Mouse (Mus musculus) neural tube, embryonic 13.5 days (tissue): ENCODE data around the gene Mpig6b. TPM values are rescaled to one million over a fixed set of nuclear protein-coding genes. Genes with fewer than 3 reads are reported as not detected.

Experiments used
- ATAC-seq: fragments of 200-750 bp; cut with Nextera tagmentation; 2 replicates; pipeline ENCODE4 v1.8.0; 2017; ENCODE audit warnings: low read depth, mild to moderate bottlenecking, moderate TSS enrichment, moderate library complexity
- H3K27ac ChIP-seq: fragments of 300-500 bp; sonication (generic); replicated peaks from 2 replicates; pipeline ENCODE4 v1.5.1; 2015; ENCODE audit warnings: moderate library complexity, mild to moderate bottlenecking, inconsistent platforms
- H3K27me3 ChIP-seq: fragments of 300-500 bp; sonication (generic); 2 replicates; pipeline ENCODE4 v1.6.1; 2015; ENCODE audit warnings: mild to moderate bottlenecking, inconsistent platforms
- H3K36me3 ChIP-seq: fragments of 300-500 bp; sonication (generic); 2 replicates; pipeline ENCODE4 v1.6.1; 2015; ENCODE audit warnings: mild to moderate bottlenecking, inconsistent platforms
- H3K4me1 ChIP-seq: fragments of 300-500 bp; sonication (generic); replicated peaks from 2 replicates; pipeline ENCODE4 v1.6.1; 2015; ENCODE audit warnings: inconsistent platforms
- H3K4me2 ChIP-seq: fragments of 300-500 bp; sonication (generic); 2 replicates; pipeline ENCODE4 v1.6.1; 2015; ENCODE audit warnings: inconsistent platforms, mild to moderate bottlenecking, moderate library complexity
- H3K4me3 ChIP-seq: fragments of 300-500 bp; sonication (generic); 2 replicates; pipeline ENCODE4 v1.5.1; 2015; ENCODE audit warnings: mild to moderate bottlenecking, inconsistent platforms
- H3K9ac ChIP-seq: fragments of 300-500 bp; sonication (generic); 2 replicates; pipeline ENCODE4 v1.6.1; 2015; ENCODE audit warnings: moderate library complexity, mild to moderate bottlenecking, inconsistent platforms
- H3K9me3 ChIP-seq: fragments of 300-500 bp; sonication (generic); 2 replicates; pipeline ENCODE4 v1.6.1; 2016; ENCODE audit warnings: inconsistent platforms
- WGBS: fragments of 180-500 bp; shearing (Covaris S2); methylation state at CpG from one replicate; pipeline ENCODE4 v1.1.7; 2015; 5-methylcytosine and 5-hydroxymethylcytosine counted together
- polyA plus RNA-seq: library from polyadenylated mRNA; unstranded; fragments of >200 nt; fragmentation: Nextera tagmentation; extraction: Ambion mirVana; gene quantifications from 2 replicates; pipeline ENCODE4 v1.2.1, GENCODE M21; 2015

Mpig6b gene
- polyA plus RNA-seq, 1 experiment from 2014 or later = 0.38 TPM

DNA sequence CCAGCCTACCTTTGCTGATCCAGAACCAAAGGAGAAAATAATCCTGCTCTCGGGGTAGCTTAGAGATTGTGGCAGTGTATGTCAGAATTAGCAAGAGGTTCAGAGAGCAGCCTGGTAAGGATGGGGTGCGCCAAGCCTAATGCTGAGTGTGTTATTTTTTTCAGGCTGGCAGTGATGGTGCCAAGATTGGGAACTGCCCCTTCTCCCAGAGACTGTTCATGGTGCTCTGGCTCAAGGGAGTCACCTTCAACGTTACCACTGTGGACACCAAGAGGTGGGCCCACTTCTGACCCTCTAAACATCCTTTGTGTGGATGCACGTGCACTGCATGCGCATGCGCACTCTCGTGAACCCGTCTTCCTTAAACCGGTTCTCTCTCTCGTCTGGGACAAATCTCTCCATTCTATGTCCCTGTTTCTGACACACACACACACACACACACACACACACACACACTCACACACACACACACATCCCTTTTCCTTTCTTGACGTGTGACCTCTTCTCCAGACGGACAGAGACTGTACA, 13.6 kb downstream of the Mpig6b start:
- Histone ChIP-seq H3K9me3 (no peaks in the 10 kb centered on the region), H3K4me1 (peaks cover 44% of the 10 kb centered on the region), H3K4me2 (peak overlapping the region; percentile 64), H3K36me3 (peaks cover 23% of the 10 kb centered on the region), H3K27me3 (no peaks in the 10 kb centered on the region), H3K27ac (peak overlapping the region; percentile 95), H3K9ac (peak overlapping the region; percentile 78), H3K4me3 (peak overlapping the region; percentile 45)
- no peak for ATAC-seq
- 86% methylated on average over 12 of the region's 12 CpGs for WGBS

- H3K9ac ChIP-seq = peak overlapping the region; percentile 78
- H3K9me3 ChIP-seq = no peaks in the 10 kb centered on the region
- H3K36me3 ChIP-seq = peaks cover 23% of the 10 kb centered on the region
- 2% methylated on average over 21 of the region's 21 CpGs for WGBS
- peaks cover 49% of the 10 kb centered on the region for H3K4me1 ChIP-seq
- H3K27ac ChIP-seq = peak overlapping the region; percentile 95
- H3K4me3 ChIP-seq = peak overlapping the region; percentile 45
- H3K4me2 ChIP-seq = peak overlapping the region; percentile 64
- H3K27me3 ChIP-seq = no peaks in the 10 kb centered on the region
- peak; percentile 57 for ATAC-seq
Observed at GRCm38 (mm10) chr17:35051156-35052086, 14.6 kb downstream of the Mpig6b start.

GRCm38 (mm10) chr17:35050126-35050750, 15.7 kb downstream of the Mpig6b start:
- WGBS = 1% methylated on average over 27 of the region's 27 CpGs
- H3K27ac ChIP-seq = peak overlapping the region; percentile 95
- H3K4me3 ChIP-seq = peak overlapping the region; percentile 45
- H3K4me2 ChIP-seq = peak overlapping the region; percentile 64
- peak; percentile 15; the same call in 1 of the 2 replicates for ATAC-seq
- peak overlapping the region; percentile 78 for H3K9ac ChIP-seq
- H3K27me3 ChIP-seq = no peaks in the 10 kb centered on the region
- peaks cover 58% of the 10 kb centered on the region for H3K4me1 ChIP-seq
- H3K36me3 ChIP-seq = peaks cover 13% of the 10 kb centered on the region
- H3K9me3 ChIP-seq = no peaks in the 10 kb centered on the region

DNA sequence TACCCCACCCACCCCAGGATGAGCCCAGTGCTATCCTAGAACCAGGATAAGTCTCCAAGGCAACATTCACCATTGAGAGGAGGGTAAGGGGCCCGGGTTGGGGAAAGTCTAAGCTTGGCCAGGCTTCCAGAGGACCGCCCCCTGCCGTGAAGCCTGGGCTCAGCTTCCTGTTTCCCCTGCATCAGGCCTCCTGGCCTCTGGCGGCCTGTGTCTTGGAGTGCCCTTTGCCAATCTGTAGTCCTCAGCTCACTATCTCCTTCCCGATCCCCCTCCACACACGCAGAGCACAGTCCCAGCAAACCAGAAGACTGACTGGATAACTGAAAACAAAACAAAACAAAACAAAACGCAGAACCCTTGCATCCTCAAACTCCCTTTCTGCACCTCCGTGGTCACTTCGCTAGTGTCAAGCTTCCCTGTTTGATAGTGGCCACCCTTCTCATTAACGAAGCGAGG, 16.4 kb downstream of the Mpig6b start, which contains the start of gene Clic1:
Clic1 (plus strand) TSS at position 406 of the 456 bp plus-strand sequence.
- Histone ChIP-seq H3K36me3 (peaks cover 13% of the 10 kb centered on the region), H3K27me3 (no peaks in the 10 kb centered on the region), H3K9ac (peak within 1 kb of the TSS; percentile 78), H3K4me3 (peak within 1 kb of the TSS; percentile 45), H3K4me1 (peaks cover 58% of the 10 kb centered on the region), H3K27ac (peak within 1 kb of the TSS; percentile 95), H3K9me3 (no peaks in the 10 kb centered on the region), H3K4me2 (peak within 1 kb of the TSS; percentile 64)
- 7% methylated on average over 11 of the region's 11 CpGs for WGBS
- no peak for ATAC-seq

DNA sequence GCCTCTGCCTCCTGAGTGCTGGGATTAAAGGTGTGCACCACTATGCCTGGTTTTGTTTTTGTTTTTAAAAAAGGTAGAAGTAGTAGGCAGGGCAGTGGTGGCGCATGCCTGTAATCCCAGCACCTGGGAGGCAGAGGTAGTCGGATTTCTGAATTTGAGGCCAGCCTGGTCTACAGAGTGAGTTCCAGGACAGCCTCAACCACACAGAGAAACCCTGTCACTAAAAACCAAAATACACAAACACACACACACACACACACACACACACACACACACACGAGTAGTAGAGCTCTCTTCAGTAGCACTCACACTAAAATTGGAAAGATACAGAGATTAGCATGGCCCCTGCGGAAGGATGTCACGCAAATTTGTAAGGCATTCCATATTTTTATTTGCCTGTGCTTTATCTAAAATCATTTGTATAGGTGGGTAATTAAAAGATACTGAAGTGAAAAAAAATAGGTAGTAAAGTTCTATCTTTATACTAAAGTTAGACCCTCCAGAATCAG, 17.0 kb downstream of the Mpig6b start:
- WGBS = 79% methylated on average over 5 of the region's 5 CpGs
- Histone ChIP-seq H3K27ac (peak overlapping the region; percentile 95; the same call in 1 of the 2 replicates), H3K27me3 (no peaks in the 10 kb centered on the region), H3K4me1 (peaks cover 58% of the 10 kb centered on the region), H3K9me3 (no peaks in the 10 kb centered on the region), H3K4me2 (peak overlapping the region; percentile 64), H3K36me3 (peaks cover 9% of the 10 kb centered on the region), H3K4me3 (no peak overlapping the region), H3K9ac (no peak overlapping the region)
- ATAC-seq = no peak

GRCm38 (mm10) chr17:35048149-35048931, 17.6 kb downstream of the Mpig6b start:
- H3K4me1 ChIP-seq = peaks cover 58% of the 10 kb centered on the region
- no peak for ATAC-seq
- no peaks in the 10 kb centered on the region for H3K9me3 ChIP-seq
- WGBS = 35% methylated on average over 11 of the region's 11 CpGs
- H3K4me3 ChIP-seq = no peak overlapping the region
- peak overlapping the region; percentile 6; the same call in 1 of the 2 replicates for H3K4me2 ChIP-seq
- no peaks in the 10 kb centered on the region for H3K27me3 ChIP-seq
- peak overlapping the region; percentile 42; the same call in 1 of the 2 replicates for H3K27ac ChIP-seq
- H3K9ac ChIP-seq = no peak overlapping the region
- H3K36me3 ChIP-seq = peaks cover 4% of the 10 kb centered on the region; the same call in 1 of the 2 replicates

GRCm38 (mm10) chr17:35047688-35048087, 18.3 kb downstream of the Mpig6b start:
- Histone ChIP-seq H3K4me3 (no peak overlapping the region), H3K9ac (no peak overlapping the region), H3K36me3 (0 out of 2 replicates have a peak, but pooled peaks cover under 1% of the 10 kb centered on the region), H3K4me1 (peaks cover 54% of the 10 kb centered on the region), H3K27ac (peak overlapping the region; percentile 42), H3K4me2 (peak overlapping the region; percentile 6; the same call in 1 of the 2 replicates), H3K9me3 (no peaks in the 10 kb centered on the region), H3K27me3 (no peaks in the 10 kb centered on the region)
- ATAC-seq = no peak
- WGBS = 66% methylated on average over 1 of the region's 1 CpGs

DNA sequence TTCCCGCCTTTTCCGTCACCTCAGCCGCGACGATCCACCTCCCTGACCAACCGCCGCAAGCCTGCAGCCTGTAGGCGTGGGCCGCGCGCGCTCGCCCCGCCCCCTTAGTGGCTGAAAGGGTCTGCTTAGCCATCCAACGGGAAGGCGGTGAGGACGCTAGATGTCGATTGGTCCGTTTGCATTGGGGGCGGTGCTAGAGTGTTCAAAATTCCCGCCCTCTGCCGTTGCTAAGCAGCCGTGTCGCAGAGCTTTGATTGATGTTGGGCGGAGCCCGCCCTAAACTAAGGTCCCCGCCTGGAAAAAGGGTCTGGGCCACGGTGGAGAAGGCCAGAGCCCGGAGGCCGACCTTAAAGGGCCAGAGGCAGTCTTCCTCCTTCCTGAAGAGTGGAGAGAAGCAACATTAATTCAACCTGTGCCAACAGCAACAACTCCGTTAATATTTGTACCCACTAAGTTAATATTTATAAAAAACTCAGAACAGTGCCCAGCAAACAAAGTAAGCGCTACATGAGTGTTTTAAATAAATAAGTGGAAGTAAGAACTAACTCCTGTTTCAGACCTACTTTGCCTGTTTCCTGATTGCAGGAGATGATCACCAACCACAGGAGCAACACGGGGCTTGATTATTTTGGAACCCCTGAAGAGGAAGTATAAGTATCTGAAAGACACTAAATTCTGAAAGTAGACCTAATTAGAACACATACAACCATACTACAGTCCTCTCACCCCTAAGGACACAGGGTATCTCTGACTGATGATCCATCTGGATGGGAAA, 19.1 kb downstream of the Mpig6b start, which contains the start of gene Msh5:
Msh5 (minus strand) TSS at position 65 of the 775 bp plus-strand sequence.
- Histone ChIP-seq H3K27me3 (no peaks in the 10 kb centered on the region), H3K9ac (peak within 1 kb of the TSS; percentile 83), H3K4me2 (peak within 1 kb of the TSS; percentile 99), H3K4me1 (peaks cover 46% of the 10 kb centered on the region), H3K9me3 (no peaks in the 10 kb centered on the region), H3K27ac (peak within 1 kb of the TSS; percentile 76), H3K36me3 (no peaks in the 10 kb centered on the region), H3K4me3 (peak within 1 kb of the TSS; percentile 58)
- WGBS = 3% methylated on average over 33 of the region's 33 CpGs
- ATAC-seq = peak; percentile 98

DNA sequence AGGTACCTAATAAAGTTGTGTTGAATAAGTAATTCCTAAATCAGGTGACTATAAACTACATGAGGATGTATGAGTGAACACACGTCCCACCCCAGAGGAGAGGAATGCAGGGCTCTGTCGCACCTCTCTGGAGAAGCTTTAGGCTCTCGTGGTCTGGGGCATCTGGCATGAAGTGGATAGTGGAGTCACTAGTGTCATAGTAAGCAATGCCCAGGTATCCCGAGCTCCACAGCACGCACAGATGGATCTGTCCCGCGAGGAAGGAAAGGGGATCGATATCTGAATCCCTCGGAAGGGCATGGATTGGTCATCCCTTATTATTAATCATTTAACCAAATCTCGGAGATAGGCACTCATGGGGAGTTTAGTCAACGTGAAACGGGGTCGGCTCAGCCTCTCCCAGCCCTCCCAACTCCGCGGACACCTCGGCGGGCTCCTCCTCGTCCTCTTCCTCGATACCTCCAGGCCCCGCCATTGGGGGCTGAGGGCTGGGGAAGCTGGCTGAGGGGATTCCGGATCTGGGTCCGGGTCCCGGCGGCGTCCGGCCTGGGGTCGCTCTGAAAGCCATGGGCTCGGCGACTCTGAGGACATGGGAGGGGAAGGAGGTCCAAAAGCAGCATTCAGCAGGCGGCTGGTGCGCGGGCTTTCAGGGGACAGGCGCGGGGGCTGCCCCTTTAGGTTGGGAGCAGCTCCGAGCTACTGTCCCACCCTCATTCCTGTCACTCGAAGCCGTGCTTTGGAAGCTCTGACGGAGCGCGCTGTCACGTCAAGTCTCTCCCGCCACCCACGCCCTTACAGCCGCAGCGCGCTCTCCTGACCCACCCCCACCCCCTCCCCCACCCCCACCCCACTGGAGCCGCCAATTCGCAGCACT, 19.9 kb downstream of the Mpig6b start:
- Histone ChIP-seq H3K4me3 (peak overlapping the region; percentile 58), H3K4me1 (peaks cover 38% of the 10 kb centered on the region), H3K4me2 (peak overlapping the region; percentile 99), H3K36me3 (no peaks in the 10 kb centered on the region), H3K27me3 (no peaks in the 10 kb centered on the region), H3K9me3 (no peaks in the 10 kb centered on the region), H3K9ac (peak overlapping the region; percentile 83), H3K27ac (peak overlapping the region; percentile 76)
- 7% methylated on average over 33 of the region's 48 CpGs for WGBS
- ATAC-seq = peak; percentile 74
